13 mouse cellular contexts compared by ENCODE assay signal in the genomic region with DNA sequence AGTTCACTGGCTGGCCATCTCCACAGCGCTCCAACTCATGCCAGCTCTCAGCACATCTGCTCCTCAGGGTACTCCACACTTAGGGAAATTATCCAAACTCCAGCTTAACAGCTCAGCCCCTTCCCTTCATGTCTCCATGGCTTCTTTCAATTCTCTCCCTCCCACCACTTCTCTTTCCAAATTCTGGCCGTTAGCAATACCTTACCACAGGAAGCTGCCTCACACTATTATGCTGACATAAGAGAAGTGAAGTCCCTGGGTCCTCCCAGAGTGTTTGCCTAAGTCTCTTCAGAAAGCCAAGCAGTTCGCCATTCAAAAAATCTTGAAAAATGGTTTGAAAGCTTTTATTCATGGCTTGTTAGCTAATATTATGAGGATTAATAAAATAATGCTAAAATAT.
"Had no signal": no experiment of that assay in that cellular context is flagged by ENCODE, and none has a peak within 500 bp of the region (broad histone marks: within the 10 kb centered on the region; RNA-seq: fewer than 3 reads in every experiment).

No protein-coding gene starts in this region.

- H3K36me3 ChIP-seq: midbrain, embryonic 15.5 days; stomach, embryonic 15.5 days had no signal

- H3K4me3 ChIP-seq: limb, embryonic 10.5 days; midbrain, embryonic 15.5 days; stomach, embryonic 15.5 days had no signal

- DNase-seq: kidney, adult 8-10 months; kidney, postnatal 36 days; lung, embryonic 14.5 days; lung, postnatal 10 days; lung, postnatal 4 days; right cerebral cortex, postnatal 14 days; thymus, adult 2 months; thymus, postnatal 25 days had no signal

- H3K9me3 ChIP-seq: limb, embryonic 10.5 days; midbrain, embryonic 15.5 days; stomach, embryonic 15.5 days had no signal

- H3K4me2 ChIP-seq: liver, embryonic 11.5 days; lung, embryonic 14.5 days; midbrain, embryonic 15.5 days; stomach, embryonic 15.5 days had no signal

- H3K9ac ChIP-seq: lung, embryonic 14.5 days; midbrain, embryonic 15.5 days; stomach, embryonic 15.5 days had no signal

- ATAC-seq: midbrain, embryonic 15.5 days had no signal

- H3K27ac ChIP-seq: kidney, postnatal 0 days; limb, embryonic 10.5 days; midbrain, embryonic 15.5 days; stomach, embryonic 15.5 days had no signal

- H3K4me1 ChIP-seq: stomach, embryonic 15.5 days had no signal

- H3K27me3 ChIP-seq: stomach, embryonic 15.5 days had no signal
